Mouse (Mus musculus): ENCODE measurements around the gene Ergic2.

DNA sequence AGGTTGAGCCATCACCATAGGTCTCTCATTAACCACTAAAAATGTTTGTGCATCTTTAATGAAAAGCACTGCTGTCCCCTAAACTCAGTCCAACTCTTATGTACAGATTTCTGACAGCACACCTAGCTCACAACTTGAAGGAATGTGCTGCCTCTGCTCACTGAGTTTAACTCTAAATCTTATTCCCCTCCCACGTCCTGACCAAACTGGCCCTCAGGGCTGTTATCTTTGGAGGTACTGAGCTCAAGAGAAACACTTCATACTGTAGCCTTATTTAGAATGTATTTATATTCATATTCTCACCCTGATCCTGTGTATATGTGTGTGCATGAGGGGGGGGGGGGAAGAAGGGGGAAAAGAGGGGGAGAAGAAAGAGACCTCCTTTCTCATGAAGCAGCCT, 4.7 kb downstream of the Ergic2 start:
- TF ChIP-seq CTCF (IDR thresholded peaks at IDR 0.05; ENCODE audit: low read depth, low read length) (no peak), POLR2A (IDR thresholded peaks at IDR 0.05; ENCODE audit: extremely low read depth, insufficient read depth, low read length) (no peak)

All from liver, adult 2 months (tissue).